Mouse (Mus musculus): Measurements from ENCODE around the gene Ramac.

Gene Ramac

DNA sequence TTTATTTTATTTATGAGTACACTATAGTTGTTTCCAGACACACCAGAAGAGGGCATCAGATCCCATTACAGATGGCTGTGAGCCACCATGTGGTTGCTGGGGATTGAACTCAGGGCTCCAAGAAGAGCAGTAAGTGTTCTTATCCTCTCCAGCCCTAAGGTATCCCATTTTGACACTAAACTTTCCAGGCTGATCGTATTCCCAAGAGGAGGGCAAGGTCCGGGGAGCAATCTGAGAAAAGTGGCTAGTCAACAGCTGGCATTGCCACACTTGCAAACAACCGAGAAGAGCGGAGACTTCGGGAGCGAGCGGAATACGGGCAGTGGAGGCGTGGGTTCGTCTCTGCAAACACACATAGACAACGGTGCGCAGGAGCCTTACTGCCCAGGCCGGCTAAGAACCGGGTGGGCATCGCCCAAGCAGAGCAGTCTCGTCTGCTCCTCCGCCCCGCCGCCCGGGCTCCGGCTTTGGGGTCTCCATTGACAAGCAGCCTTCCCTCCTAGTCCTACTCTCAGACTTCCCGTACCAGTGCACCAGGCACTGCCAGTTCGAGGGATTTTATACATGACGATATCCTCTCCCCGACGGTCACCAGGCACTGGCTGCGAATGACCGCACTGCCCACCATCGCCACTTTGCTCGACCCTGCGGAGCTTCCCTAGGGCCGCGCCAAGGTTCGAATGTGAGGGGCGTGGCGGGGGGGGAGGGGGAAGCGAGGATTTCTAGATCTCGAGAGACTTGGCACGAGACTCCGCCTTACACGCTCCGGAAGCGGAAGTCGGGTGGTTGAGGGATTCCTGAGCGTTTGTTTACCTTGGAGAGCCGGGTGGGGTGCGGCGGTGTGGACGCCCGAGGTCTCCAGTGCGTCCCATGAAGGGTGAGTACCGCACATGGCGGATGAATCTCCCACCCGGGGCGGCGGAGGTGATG lies at the start of gene Ramac:
TSS of gene Ramac (plus strand) at position 746 of the 930 bp plus-strand sequence.
- peak; percentile 95 for DNase-seq

DNA sequence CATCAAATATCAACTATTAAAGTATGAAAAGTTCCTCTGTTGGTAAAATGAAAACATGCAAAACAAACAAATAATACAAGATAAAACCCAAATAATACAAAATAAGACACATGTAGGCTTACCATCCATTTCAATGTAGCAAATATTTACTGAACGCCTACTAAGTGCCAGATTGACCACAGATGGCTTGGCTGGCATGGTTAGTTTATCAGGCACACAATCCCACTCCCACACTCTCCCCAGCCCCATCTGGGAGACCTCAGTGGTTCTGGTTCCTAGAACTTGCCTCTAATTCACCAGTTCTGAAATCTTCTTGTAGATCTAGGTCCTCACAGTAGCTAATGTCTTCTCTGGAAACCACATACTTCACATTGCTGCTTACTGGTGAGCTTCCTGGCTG lies 44.1 kb upstream of the Ramac start:
- DNase-seq: no peak

DNA sequence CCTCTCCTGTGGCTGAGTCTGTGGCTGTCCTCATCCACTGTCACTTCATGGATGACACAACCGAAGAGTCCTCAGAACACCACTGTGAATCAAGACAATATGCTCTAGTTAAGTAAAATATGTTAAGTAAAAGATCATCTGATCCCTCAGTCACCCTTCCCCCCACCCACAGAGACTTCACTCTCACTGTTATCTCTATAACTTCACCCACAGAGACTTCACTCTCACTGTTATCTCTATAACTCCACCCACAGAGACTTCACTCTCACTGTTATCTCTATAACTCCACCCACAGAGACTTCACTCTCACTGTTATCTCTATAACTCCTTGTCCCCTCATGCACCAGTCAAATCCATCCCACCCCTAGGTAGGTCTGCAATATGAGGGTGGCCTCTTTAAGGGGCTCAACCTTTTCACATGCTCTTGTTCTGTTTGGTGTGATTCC lies 43.5 kb upstream of the Ramac start:
- DNase-seq: no peak

GRCm38 (mm10) chr7:81721271-81721670 lies 41.5 kb upstream of the Ramac start:
- no peak for DNase-seq

- no peak for DNase-seq
These were observed 38.9 kb upstream of the Ramac start for GRCm38 (mm10) chr7:81723851-81724250.

DNA sequence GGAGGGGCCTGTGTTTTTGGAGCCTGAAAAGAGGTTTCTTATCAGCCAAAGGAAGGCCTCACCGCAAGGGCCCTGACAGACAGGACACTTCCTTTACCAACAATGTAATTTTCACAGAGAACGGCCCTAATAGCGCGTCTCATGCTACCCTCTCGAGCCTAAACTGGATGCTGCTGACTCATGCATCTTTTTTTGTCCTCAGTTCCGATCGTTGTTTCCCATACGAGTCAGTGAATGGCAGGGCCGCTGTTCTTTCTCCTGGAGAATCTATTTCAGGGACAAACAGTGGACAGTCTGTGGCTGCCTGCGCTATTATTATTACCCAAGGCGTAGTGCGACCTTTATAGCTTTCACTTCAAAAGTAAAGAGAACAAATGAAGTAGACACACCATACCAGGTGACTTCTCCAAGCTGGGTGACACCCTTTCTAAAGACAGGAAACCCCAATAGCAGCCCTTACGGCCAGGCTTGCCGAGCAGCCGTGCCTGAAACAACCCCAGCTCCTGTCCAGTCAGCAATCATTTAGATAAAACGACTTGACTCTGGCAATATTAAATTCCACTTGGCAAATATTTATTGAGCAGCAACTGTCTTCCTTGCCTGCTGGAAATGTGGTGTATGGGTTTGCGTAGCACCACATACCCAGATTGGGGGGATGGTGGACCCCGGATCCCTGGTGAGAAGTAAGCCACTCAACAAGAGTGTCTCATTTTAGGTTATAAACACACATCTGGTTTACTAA lies 36.6 kb upstream of the Ramac start:
- no peak for DNase-seq

DNA sequence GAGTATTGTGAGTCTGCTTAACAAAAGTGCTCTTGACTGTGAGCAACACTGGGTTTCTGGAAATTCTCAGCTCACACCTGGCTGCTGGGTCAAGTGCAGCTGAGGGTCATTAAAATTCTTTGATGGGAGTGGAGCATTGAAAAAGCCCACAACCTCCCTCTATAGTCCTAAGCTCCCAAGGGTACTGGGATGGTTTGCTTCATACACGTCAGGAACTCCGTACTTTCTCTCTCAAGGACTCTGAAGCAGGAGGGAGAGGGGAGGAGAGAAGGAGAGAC lies 36.1 kb upstream of the Ramac start:
- DNase-seq: peak; percentile 28

DNA sequence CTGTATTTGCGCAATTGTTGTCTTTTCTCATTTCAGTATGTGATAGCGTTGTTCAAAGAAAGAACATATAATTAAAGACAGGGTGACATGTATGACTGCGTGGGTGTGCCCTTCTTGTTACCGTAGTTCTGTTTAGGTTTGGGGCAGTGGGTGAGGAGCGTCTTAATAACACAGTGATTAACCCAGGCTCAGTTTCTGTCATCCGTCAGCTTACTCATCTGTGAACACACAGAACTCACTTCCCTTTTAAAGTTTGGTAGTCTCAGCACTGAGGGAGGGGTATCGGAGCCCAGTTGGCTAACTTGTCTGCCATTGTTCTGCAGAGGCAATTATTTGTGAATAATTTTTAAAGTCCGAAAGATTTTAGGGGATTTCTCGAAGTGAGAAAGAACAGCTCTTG lies 35.0 kb upstream of the Ramac start:
- DNase-seq: no peak

DNA sequence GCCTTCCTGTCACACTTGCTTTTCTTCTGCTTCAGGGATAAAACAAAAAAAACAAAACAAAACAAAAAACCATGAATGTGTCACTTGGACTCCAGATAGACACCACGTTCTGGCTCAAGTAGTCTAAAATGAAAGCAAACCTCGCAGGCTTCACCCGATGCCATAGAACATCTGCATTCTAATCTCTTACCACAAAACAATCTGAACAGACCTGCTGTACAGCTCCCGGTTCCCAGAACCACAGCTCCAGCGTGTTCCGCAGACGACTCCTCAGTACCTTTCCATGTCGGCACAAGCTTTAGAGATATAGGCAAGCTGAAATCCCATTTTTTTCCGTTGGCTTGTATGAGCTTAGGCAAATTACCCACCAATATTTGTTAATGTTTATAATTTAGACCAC lies 32.9 kb upstream of the Ramac start:
- no peak for DNase-seq

- DNase-seq: no peak
These were observed 31.5 kb upstream of the Ramac start for GRCm38 (mm10) chr7:81731181-81731651.

DNA sequence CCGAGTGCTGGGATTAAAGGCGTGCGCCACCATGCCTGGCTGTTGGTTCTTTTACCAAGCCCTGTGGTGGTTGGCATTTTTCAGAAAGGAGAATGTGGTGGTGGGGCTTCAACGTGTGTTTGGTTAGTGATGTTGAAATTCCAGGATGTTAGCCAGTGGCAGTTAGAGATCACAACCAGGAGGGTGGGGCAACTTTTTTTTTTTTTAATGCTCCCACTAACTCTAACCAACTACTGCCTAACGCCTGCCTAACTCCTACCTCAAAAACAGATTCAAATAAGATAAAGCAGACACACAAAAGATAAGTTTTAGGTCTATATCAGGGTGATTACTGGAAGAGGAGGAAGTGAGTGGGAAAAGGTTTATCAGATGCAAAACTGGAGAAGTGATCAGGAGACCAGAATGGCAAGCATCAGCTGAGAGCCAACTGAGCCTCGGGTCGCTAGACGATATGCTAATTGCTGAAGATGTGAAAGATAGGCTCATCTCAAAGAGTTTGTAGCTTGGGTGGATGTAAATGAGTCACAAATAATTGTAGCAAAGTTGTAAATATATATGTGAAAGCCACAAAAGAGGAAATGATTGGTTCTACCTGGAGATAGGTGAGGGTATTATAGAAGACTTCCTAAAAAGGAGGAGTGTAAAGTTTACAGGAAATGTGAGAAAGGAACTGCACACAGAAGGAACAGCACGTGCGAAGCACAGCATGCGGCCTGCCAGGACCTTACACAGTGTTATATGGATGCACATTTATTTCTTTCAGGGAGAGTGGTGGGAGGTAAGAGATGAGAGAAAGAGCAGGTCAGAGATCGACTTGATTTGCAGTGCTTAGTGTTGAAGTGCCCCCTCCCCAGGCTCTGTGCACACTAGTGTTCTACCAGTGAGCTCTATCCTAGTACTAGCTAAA lies 30.3 kb upstream of the Ramac start:
- DNase-seq: no peak

- DNase-seq: no peak
These were observed 27.3 kb upstream of the Ramac start for GRCm38 (mm10) chr7:81735300-81736048.

GRCm38 (mm10) chr7:81738720-81739385 lies 23.9 kb upstream of the Ramac start:
- DNase-seq: no peak

DNA sequence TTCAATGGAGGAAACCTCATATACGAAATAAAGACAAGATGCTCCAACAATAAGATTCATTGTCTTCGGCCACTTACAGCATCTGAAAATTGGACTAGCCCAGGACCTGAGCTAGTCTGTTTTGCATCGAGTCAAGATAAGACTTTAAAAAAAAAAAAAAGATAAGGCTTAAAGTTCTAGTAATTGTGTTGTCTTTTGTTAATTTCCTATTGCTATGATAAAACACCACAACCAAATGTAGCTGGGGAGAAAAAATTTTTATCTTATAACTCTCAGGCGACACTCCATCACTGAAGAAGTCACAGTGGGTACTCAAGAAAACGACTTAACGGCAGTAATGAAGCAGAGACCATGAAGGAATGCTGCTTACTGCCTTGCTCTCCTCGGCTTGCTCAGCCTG lies 22.7 kb upstream of the Ramac start:
- no peak for DNase-seq

DNA sequence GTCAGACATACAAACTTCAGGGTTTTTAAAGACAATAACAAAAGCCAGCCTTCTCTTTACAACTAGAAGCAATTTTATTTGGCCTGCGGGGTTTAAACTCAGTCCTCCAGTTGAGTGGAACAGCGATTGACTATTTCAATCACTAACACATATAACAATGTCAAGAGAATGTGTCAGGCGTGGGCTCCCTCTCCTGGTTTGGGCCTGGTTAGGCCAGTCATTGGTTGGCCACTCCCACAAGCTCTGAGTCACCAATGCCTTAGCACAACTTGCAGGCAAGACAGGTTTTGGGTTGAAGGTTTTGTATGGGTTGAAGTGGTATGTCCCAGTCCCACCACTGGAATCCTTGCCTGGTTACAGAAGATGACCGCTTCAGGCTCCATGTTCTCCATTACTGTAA lies 18.6 kb upstream of the Ramac start:
- peak; percentile 47 for DNase-seq

DNA sequence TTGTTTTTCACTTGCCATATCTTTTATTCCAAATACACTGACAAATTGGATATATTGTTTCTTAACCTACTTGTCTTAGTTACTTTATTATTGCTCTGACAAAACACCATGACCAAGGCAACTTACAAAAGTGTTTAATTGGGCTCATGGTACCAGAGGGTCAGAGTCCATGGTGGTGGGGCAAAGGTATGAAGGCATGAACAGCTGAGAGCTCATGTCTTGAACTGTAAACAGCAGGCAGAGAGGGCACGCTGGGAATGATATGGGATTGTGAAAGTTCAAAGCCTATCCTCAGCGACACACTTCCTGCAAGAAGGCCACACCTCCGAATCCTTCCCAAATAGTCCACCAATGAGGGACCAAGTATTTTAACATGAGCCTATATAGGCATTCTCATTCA lies 14.8 kb upstream of the Ramac start:
- no peak for DNase-seq

DNA sequence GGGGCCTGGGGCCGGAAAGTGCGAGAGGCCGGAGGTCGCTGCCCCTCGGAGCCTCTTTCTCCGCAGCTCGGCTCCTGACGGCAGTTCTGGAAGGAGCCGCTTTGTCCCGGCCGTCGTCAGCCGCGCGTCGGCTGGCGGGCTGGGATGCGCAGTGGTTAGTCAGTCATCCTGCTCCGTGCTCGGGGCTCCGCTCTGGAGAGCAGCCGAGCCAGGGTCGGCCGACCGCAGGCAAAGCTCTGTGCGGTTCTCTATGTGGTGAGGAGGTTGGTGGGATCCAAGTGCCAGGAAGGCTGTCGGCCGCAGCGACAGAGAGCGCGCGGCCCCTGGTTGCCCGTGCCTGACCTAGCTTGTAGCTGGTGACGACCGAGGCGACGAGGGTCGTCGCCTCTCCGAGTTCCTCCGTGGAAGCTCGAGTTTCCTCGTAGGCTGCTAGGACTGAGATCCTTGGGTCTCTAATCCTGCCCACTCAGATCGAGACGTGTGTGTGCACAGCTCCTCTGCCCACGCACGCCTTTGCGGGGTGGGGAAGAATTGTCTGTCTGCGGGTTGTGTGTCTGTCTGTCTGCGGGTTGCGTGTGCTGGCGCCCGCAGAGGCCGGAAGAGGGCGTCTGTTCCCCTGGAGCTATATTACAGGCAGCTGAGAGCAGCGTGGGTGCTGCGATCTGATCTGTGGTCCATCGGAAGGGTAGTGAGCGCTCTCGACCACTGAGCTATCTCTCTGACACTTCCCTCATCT lies 553 bp downstream of the Ramac start:
- peak; percentile 43 for DNase-seq

- no peak for DNase-seq
These were observed 10.2 kb downstream of the Ramac start for GRCm38 (mm10) chr7:81772786-81773539.

- no peak for DNase-seq
These were observed 12.6 kb downstream of the Ramac start for GRCm38 (mm10) chr7:81775325-81775724.

GRCm38 (mm10) chr7:81777667-81778218 lies 15.0 kb downstream of the Ramac start:
- DNase-seq: no peak
